Mouse (Mus musculus) midbrain, postnatal 0 days (tissue): Measurements from ENCODE around the gene Pde1b. TPM values are rescaled to one million over a fixed set of nuclear protein-coding genes. Genes with fewer than 3 reads are reported as not detected.
A peak's percentile ranks its signal among the peaks of the same experiment; 100 is the strongest.

ENCODE experiments used
- ATAC-seq: fragments of 200-750 bp; cut with Nextera tagmentation; 2 replicates; pipeline ENCODE4 v1.8.0; 2017; ENCODE audit warnings: moderate number of reproducible peaks, mild to moderate bottlenecking, moderate TSS enrichment, moderate library complexity; ENCODE audit not compliant: low FRiP score
- DNase-seq: peaks from one replicate; pipeline ENCODE4 v3.0.0-alpha.2; 2015; ENCODE audit warnings: low spot score
- H3K27ac ChIP-seq: fragments of 300-500 bp; sonication (generic); 2 replicates; pipeline ENCODE4 v1.5.1; 2014; ENCODE audit warnings: low read depth, mild to moderate bottlenecking, low read length, mixed read lengths
- H3K27me3 ChIP-seq: fragments of 300-500 bp; sonication (generic); 2 replicates; pipeline ENCODE4 v1.6.1; 2014; ENCODE audit warnings: low read length, control low read depth, mixed read lengths; ENCODE audit not compliant: insufficient read depth
- H3K36me3 ChIP-seq: fragments of 300-500 bp; sonication (generic); 2 replicates; pipeline ENCODE4 v1.6.1; 2014; ENCODE audit warnings: low read length, control low read depth, mixed read lengths; ENCODE audit not compliant: insufficient read depth
- H3K4me1 ChIP-seq: fragments of 300-500 bp; sonication (generic); 2 replicates; pipeline ENCODE4 v1.6.1; 2014; ENCODE audit warnings: mild to moderate bottlenecking, control low read depth, antibody characterized with exemption, low read length, mixed read lengths; ENCODE audit not compliant: insufficient read depth
- H3K4me2 ChIP-seq: fragments of 300-500 bp; sonication (generic); 2 replicates; pipeline ENCODE4 v1.6.1; 2014; ENCODE audit warnings: low read depth, mild to moderate bottlenecking, low read length, mixed read lengths; ENCODE audit not compliant: poor library complexity, severe bottlenecking
- H3K4me3 ChIP-seq: fragments of 300-500 bp; sonication (generic); 2 replicates; pipeline ENCODE4 v1.5.1; 2014; ENCODE audit warnings: low read depth, mild to moderate bottlenecking, low read length, moderate library complexity
- H3K9ac ChIP-seq: fragments of 300-500 bp; sonication (generic); replicated peaks from 2 replicates; pipeline ENCODE4 v1.6.1; 2014; ENCODE audit warnings: mild to moderate bottlenecking, low read length, moderate library complexity, mixed read lengths; ENCODE audit not compliant: poor library complexity, severe bottlenecking
- H3K9me3 ChIP-seq: fragments of 300-500 bp; sonication (generic); 2 replicates; pipeline ENCODE4 v1.6.1; 2016; ENCODE audit warnings: low read length, control low read depth
- CTCF ChIP-seq: IDR thresholded peaks from 2 replicates; pipeline ENCODE4 v1.5.1; 2016; ENCODE audit warnings: antibody characterized with exemption, mild to moderate bottlenecking
- WGBS: fragments of 180-500 bp; shearing (Covaris S2); extraction: QIAGEN DNeasy Blood & Tissue Kit; methylation state at CpG from one replicate; pipeline ENCODE4 v1.1.7; 2014; 5-methylcytosine and 5-hydroxymethylcytosine counted together
- polyA plus RNA-seq: library from polyadenylated mRNA; unstranded; fragments of >200 nt; fragmentation: Nextera tagmentation; extraction: Ambion mirVana; gene quantifications from 2 replicates; pipeline ENCODE4 v1.2.1, GENCODE M21; 2015
- total RNA-seq: library from RNA; depleted of rRNA; stranded (reverse); fragments of >200 nt; gene quantifications from 2 replicates; pipeline ENCODE4 v1.2.3, GENCODE M21; 2014

Gene Pde1b
- total and polyA plus RNA-seq, 2 experiments from 2014 or later: 69.3 to 112 TPM

DNA sequence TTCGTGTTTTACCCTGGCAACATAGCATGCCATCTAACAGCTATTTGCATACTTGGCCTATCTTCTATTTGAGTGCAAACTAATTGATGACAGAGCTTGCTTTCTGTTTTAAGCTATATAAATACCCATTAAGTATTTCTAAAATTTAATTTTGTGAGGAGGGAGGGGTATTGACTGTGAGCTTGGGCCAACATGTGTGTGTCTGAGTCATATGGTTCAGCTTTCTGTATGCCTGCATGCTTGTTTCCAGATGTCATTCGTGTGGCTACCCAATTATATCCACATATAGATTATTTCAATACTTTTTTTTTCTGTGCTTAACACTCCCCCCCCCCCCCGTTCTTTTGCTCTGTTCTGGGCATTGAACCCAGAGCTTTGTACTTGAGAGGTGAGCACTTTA is 30.6 kb upstream of the Pde1b start:
- ATAC-seq: no peak
- H3K9me3 ChIP-seq: no peaks in the 10 kb centered on the region
- DNase-seq: no peak
- H3K9ac ChIP-seq: no peak overlapping the region
- H3K27ac ChIP-seq: no peak overlapping the region
- no peaks in the 10 kb centered on the region for H3K27me3 ChIP-seq
- H3K4me2 ChIP-seq: no peak overlapping the region
- 62% methylated on average over 3 of the region's 3 CpGs for WGBS
- H3K4me1 ChIP-seq: no peaks in the 10 kb centered on the region
- no peak overlapping the region for H3K4me3 ChIP-seq
- TF ChIP-seq CTCF: no peak
- no peaks in the 10 kb centered on the region for H3K36me3 ChIP-seq

DNA sequence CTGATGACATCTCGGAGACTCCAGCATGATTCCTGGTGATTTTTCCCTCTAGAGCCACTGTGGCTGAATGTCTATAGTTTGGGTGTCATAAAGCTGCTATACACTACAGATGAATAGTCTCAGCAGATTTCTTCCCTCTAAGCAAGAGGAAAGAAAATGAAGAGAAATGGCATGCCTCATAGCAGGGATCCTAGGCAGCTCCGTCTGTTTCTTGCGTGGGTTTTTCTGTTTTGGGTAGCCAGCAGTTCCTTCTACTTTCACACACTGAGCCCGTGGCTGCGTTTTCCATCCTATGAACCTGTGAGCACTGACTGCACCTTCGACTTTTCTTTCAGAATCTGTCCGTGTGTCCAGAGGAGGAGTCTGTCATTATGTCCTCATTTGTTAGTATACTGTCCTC is 29.7 kb upstream of the Pde1b start:
- no peaks in the 10 kb centered on the region for H3K9me3 ChIP-seq
- 86% methylated on average over 7 of the region's 7 CpGs for WGBS
- TF ChIP-seq CTCF: no peak
- DNase-seq (no peak), ATAC-seq (no peak)
- no peaks in the 10 kb centered on the region for H3K4me1 ChIP-seq
- no peak overlapping the region for H3K9ac ChIP-seq
- no peak overlapping the region for H3K27ac ChIP-seq
- H3K36me3 ChIP-seq: no peaks in the 10 kb centered on the region
- H3K4me2 ChIP-seq: no peak overlapping the region
- H3K4me3 ChIP-seq: no peak overlapping the region
- H3K27me3 ChIP-seq: no peaks in the 10 kb centered on the region

DNA sequence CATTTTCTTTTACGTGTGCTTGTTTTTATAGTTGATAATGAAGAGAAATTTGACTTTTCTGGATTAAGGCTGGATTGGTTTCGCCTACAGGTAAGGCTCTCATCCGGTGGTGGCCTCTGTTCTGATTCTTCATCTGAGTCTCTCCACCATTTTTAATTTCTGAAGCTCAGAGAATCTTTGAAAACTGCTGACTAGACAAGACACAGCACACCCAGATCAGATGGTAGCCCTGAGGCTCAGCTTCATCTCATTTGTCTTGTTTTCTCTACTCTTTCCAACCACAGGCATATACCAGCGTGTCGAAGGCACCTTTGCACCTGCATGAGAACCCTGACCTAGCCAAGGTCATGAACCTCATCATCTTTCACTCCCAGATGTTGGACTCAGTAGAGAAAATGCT is 29.1 kb upstream of the Pde1b start:
- Histone ChIP-seq H3K27me3 (no peaks in the 10 kb centered on the region), H3K9me3 (no peaks in the 10 kb centered on the region), H3K4me2 (no peak overlapping the region), H3K9ac (no peak overlapping the region), H3K27ac (no peak overlapping the region), H3K4me1 (no peaks in the 10 kb centered on the region), H3K36me3 (no peaks in the 10 kb centered on the region), H3K4me3 (no peak overlapping the region)
- DNase-seq: no peak
- TF ChIP-seq CTCF: no peak
- ATAC-seq: no peak
- 96% methylated on average over 5 of the region's 5 CpGs for WGBS

DNA sequence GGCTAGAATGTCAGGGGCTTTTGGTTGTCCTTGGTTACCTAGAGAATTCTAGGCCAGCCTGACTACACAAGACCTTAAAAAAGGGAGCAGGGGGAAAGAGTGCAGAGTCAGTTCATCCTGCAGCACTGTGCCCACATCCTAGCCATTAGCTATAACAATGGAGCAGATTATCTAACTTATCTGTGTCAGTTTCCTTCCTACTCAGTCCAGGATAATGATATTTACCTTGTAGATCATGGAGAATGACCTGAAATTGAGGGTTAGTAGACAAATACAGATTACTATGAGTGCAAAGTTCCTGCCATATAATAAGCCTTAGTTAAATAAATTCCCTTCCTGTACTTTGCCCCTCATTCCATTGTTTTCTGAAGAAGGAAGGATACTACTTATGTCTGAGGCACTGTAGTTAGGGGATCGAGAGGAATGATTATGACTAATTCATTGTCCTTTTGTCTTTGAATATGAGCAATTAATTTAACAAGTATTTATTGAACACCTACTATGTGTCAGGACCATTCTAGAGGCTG is 23.7 kb upstream of the Pde1b start:
- no peaks in the 10 kb centered on the region for H3K36me3 ChIP-seq
- no peaks in the 10 kb centered on the region for H3K4me1 ChIP-seq
- H3K27ac ChIP-seq: no peak overlapping the region
- ATAC-seq: no peak
- no peaks in the 10 kb centered on the region for H3K9me3 ChIP-seq
- no peak overlapping the region for H3K9ac ChIP-seq
- no peaks in the 10 kb centered on the region for H3K27me3 ChIP-seq
- no peak for TF ChIP-seq CTCF
- H3K4me3 ChIP-seq: no peak overlapping the region
- DNase-seq: no peak
- 76% methylated on average over 1 of the region's 1 CpGs for WGBS
- no peak overlapping the region for H3K4me2 ChIP-seq

DNA sequence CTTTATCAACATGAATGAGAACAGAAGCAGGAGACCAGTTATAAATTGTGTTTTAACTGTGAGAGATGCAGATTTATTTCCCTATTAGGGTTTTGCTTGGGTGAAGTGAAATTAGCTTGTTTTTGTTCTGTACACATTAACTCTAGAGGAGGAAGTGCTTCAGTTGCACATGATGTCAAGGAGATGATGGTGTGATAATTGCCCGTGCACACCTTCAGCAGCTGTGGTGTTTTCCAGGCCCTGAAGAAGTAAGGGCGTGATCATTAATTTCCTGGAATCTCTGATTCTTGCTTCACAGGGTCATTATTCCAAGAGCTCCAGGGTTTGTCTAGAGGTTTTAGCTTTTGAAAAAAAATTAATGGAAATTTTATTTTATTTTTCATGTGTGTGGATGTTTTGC is 22.7 kb upstream of the Pde1b start:
- WGBS: 86% methylated on average over 2 of the region's 2 CpGs
- TF ChIP-seq CTCF: no peak
- no peak overlapping the region for H3K4me3 ChIP-seq

DNA sequence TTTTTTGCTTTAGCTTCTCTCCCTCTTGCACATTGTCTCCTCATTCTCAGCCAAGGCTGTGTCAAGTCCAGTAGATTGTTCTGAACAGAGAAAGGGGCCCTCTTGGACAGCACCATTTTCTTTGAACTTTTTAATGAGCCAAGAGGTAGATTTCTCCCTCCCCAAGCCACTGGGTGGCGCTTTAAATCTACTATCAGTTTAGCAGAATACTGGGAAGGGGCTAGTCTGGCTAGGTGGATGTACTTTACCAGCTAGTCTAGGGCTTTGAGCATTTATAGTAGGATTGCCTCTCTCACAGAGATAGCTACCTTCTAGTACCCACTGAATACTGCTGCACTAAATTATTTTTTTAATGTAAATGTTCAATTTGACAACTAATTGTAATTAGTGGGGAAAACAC is 20.3 kb upstream of the Pde1b start:
- peak; percentile 49; the same call in 1 of the 2 replicates for ATAC-seq
- Histone ChIP-seq H3K27me3 (no peaks in the 10 kb centered on the region), H3K4me3 (no peak overlapping the region), H3K4me1 (peaks cover 2% of the 10 kb centered on the region; the same call in 1 of the 2 replicates), H3K4me2 (no peak overlapping the region), H3K36me3 (no peaks in the 10 kb centered on the region), H3K9me3 (no peaks in the 10 kb centered on the region), H3K27ac (no peak overlapping the region), H3K9ac (no peak overlapping the region)
- WGBS: 3% methylated on average over 1 of the region's 1 CpGs
- DNase-seq: peak; percentile 82
- peak; percentile 79 for TF ChIP-seq CTCF

More for the DNA sequence above, 22.7 kb upstream of the Pde1b start:
- no peaks in the 10 kb centered on the region for H3K27me3 ChIP-seq
- no peak overlapping the region for H3K9ac ChIP-seq
- ATAC-seq (no peak), DNase-seq (no peak)
- no peak overlapping the region for H3K4me2 ChIP-seq
- H3K36me3 ChIP-seq: no peaks in the 10 kb centered on the region
- H3K4me1 ChIP-seq: no peaks in the 10 kb centered on the region; the same call in 1 of the 2 replicates
- H3K9me3 ChIP-seq: no peaks in the 10 kb centered on the region
- H3K27ac ChIP-seq: no peak overlapping the region
